Mouse (Mus musculus) G1E (cell line): ENCODE data around the gene Pbrm1.

Experiments
- CTCF ChIP-seq: IDR thresholded peaks from 2 replicates; pipeline ENCODE4 v1.5.1; 2012; ENCODE audit warnings: low read depth, low read length, inconsistent platforms, mixed read lengths
- GATA1 ChIP-seq: IDR thresholded peaks from 2 replicates; pipeline ENCODE4 v1.6.1; 2012; ENCODE audit warnings: borderline replicate concordance, low read length, inconsistent platforms, mixed read lengths
- GATA2 ChIP-seq: IDR thresholded peaks from 2 replicates; pipeline ENCODE4 v1.6.1; 2012; ENCODE audit warnings: low read depth, low read length, inconsistent platforms, borderline replicate concordance
- POLR2AphosphoS5 ChIP-seq: IDR thresholded peaks from 2 replicates; pipeline ENCODE4 v1.6.1; 2012; ENCODE audit warnings: low read depth, low read length, inconsistent platforms; ENCODE audit not compliant: insufficient replicate concordance
- TAL1 ChIP-seq: conservative IDR thresholded peaks from 2 replicates; pipeline ENCODE4 v1.6.1; 2012; ENCODE audit warnings: low read depth, low read length, inconsistent platforms, mixed read lengths

- TF ChIP-seq CTCF (no peak), GATA1 (no peak), TAL1 (no peak), POLR2AphosphoS5 (no peak), GATA2 (no peak)
Measured at GRCm38 (mm10) chr14:31165010-31165409, 146.1 kb downstream of the Pbrm1 start.
